Mouse (Mus musculus) midbrain, embryonic 11.5 days (tissue): ENCODE measurements around the gene Bpifa2. TPM values are rescaled to one million over a fixed set of nuclear protein-coding genes. Genes with fewer than 3 reads are reported as not detected.
A peak's percentile ranks its signal among the peaks of the same experiment; 100 is the strongest.
"Not testable (repeated sequence)": the region's sequence is repeated elsewhere in the genome, so short reads cannot be mapped to it uniquely, and the experiment has no call there.

Experiments
- ATAC-seq: fragments of 200-750 bp; cut with Nextera tagmentation; 2 replicates; pipeline ENCODE4 v1.8.0; 2017; ENCODE audit warnings: moderate TSS enrichment, moderate library complexity; ENCODE audit not compliant: low FRiP score
- DNase-seq: peaks from one replicate; pipeline ENCODE4 v3.0.0; 2015; ENCODE audit warnings: low spot score; ENCODE audit errors: missing footprints
- H3K27ac ChIP-seq: fragments of 300-500 bp; sonication (generic); 2 replicates; pipeline ENCODE4 v1.5.1; 2014; ENCODE audit warnings: low read depth, low read length
- H3K27me3 ChIP-seq: fragments of 300-500 bp; sonication (generic); 2 replicates; pipeline ENCODE4 v1.6.1; 2014; ENCODE audit warnings: mild to moderate bottlenecking, low read length, moderate library complexity, mixed read lengths; ENCODE audit not compliant: control insufficient read depth, insufficient read depth
- H3K36me3 ChIP-seq: fragments of 300-500 bp; sonication (generic); 2 replicates; pipeline ENCODE4 v1.6.1; 2014; ENCODE audit warnings: mild to moderate bottlenecking, low read length, moderate library complexity, mixed read lengths; ENCODE audit not compliant: control insufficient read depth, insufficient read depth
- H3K4me1 ChIP-seq: fragments of 300-500 bp; sonication (generic); 2 replicates; pipeline ENCODE4 v1.6.1; 2014; ENCODE audit warnings: low read length; ENCODE audit not compliant: control insufficient read depth, insufficient read depth
- H3K4me2 ChIP-seq: fragments of 300-500 bp; sonication (generic); 2 replicates; pipeline ENCODE4 v1.6.1; 2014; ENCODE audit warnings: mild to moderate bottlenecking, moderate library complexity
- H3K4me3 ChIP-seq: fragments of 300-500 bp; sonication (generic); 2 replicates; pipeline ENCODE4 v1.5.1; 2014; ENCODE audit warnings: low read depth, low read length
- H3K9ac ChIP-seq: fragments of 300-500 bp; sonication (generic); 2 replicates; pipeline ENCODE4 v1.6.1; 2014; ENCODE audit warnings: low read length
- H3K9me3 ChIP-seq: fragments of 300-500 bp; sonication (generic); 2 replicates; pipeline ENCODE4 v1.6.1; 2016; ENCODE audit warnings: low read length; ENCODE audit not compliant: control insufficient read depth
- WGBS: fragments of 180-500 bp; shearing (Covaris S2); extraction: QIAGEN DNeasy Blood & Tissue Kit; methylation state at CpG from one replicate; pipeline ENCODE4 v1.1.7; 2014; 5-methylcytosine and 5-hydroxymethylcytosine counted together
- polyA plus RNA-seq: library from polyadenylated mRNA; unstranded; fragments of >200 nt; fragmentation: Nextera tagmentation; extraction: Ambion mirVana; gene quantifications from 2 replicates; pipeline ENCODE4 v1.2.1, GENCODE M21; 2014

Bpifa2 gene
- polyA plus RNA-seq, 1 experiment from 2014 or later = not detected

- H3K36me3 ChIP-seq = no peaks in the 10 kb centered on the region
- peaks cover 2% of the 10 kb centered on the region; the same call in 1 of the 2 replicates for H3K4me1 ChIP-seq
- no peaks in the 10 kb centered on the region for H3K27me3 ChIP-seq
- WGBS = 78% methylated on average over 1 of the region's 1 CpGs
- DNase-seq (no peak), ATAC-seq (no peak)
- no peak overlapping the region for H3K4me2 ChIP-seq
- H3K4me3 ChIP-seq = no peak overlapping the region
- H3K9me3 ChIP-seq = no peaks in the 10 kb centered on the region
- no peak overlapping the region for H3K27ac ChIP-seq
- no peak overlapping the region for H3K9ac ChIP-seq
Measured at GRCm38 (mm10) chr2:154005094-154005493, 3.0 kb upstream of the Bpifa2 start.

GRCm38 (mm10) chr2:154005734-154006133, 2.3 kb upstream of the Bpifa2 start:
- no peak overlapping the region for H3K9ac ChIP-seq
- H3K27ac ChIP-seq = no peak overlapping the region
- no peak overlapping the region for H3K4me3 ChIP-seq
- H3K27me3 ChIP-seq = no peaks in the 10 kb centered on the region
- ATAC-seq (no peak), DNase-seq (no peak)
- whole genome bisulfite sequencing = 86% methylated on average over 4 of the region's 4 CpGs
- H3K4me2 ChIP-seq = no peak overlapping the region
- H3K4me1 ChIP-seq = peaks cover 2% of the 10 kb centered on the region; the same call in 1 of the 2 replicates
- H3K9me3 ChIP-seq = no peaks in the 10 kb centered on the region
- no peaks in the 10 kb centered on the region for H3K36me3 ChIP-seq

DNA sequence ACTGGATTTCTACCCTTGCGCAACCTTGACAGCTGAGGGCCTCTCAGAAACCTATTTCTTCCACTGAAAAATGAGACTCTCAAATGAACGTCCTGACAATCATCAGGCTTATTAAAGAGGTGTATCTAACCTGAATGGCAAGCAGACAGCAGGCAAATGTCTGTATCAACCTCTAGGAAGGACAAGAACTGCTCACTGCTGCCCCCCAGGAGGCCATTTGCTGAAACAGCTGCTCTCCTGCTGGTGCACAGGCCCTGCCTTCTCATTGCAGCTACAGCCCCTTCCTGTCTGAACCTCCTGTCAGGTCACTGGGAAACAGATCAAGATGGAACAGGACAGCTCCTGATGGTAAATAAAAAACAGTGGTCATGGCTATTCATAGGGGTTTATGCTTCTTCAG, 1.7 kb upstream of the Bpifa2 start:
- WGBS = 83% methylated on average over 2 of the region's 2 CpGs
- no peaks in the 10 kb centered on the region for H3K9me3 ChIP-seq
- H3K4me3 ChIP-seq = no peak overlapping the region
- no peaks in the 10 kb centered on the region for H3K27me3 ChIP-seq
- no peak overlapping the region for H3K27ac ChIP-seq
- DNase-seq = no peak
- ATAC-seq = no peak
- H3K36me3 ChIP-seq = no peaks in the 10 kb centered on the region
- H3K9ac ChIP-seq = no peak overlapping the region
- peaks cover 2% of the 10 kb centered on the region; the same call in 1 of the 2 replicates for H3K4me1 ChIP-seq
- H3K4me2 ChIP-seq = no peak overlapping the region

DNA sequence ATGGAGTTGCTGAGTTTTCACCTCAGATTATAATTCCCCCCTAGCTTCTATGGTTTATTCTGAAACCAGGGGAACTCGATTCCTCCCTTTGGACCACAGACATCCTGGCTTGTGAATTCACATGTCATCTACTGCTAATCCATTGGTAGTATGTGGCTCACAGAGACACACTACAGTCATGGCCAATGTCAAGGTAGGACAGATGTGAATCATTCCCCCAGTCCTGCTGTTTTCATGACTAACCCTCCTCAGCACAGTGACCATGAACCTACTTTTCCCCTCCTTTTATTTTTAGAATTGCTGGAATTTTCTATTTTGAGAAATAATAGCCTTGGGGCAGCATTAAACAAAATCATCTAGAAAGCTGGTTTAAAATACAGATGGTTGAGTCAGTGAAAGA, 684 bp upstream of the Bpifa2 start:
- H3K9me3 ChIP-seq = no peaks in the 10 kb centered on the region
- no peaks in the 10 kb centered on the region for H3K27me3 ChIP-seq
- no peak overlapping the region for H3K9ac ChIP-seq
- no peak for DNase-seq
- no peak overlapping the region for H3K4me3 ChIP-seq
- H3K36me3 ChIP-seq = no peaks in the 10 kb centered on the region
- no peak overlapping the region for H3K27ac ChIP-seq
- WGBS = 86% methylated on average over 1 of the region's 1 CpGs
- H3K4me1 ChIP-seq = peaks cover 2% of the 10 kb centered on the region; the same call in 1 of the 2 replicates
- no peak overlapping the region for H3K4me2 ChIP-seq
- ATAC-seq = no peak

- WGBS = 76% methylated on average over 1 of the region's 1 CpGs
- H3K4me3 ChIP-seq = no peak overlapping the region
- H3K9me3 ChIP-seq = no peaks in the 10 kb centered on the region
- ATAC-seq = no peak
- no peak for DNase-seq
- H3K9ac ChIP-seq = no peak overlapping the region
- no peak overlapping the region for H3K4me2 ChIP-seq
- H3K27ac ChIP-seq = no peak overlapping the region
- H3K4me1 ChIP-seq = no peaks in the 10 kb centered on the region
- H3K36me3 ChIP-seq = no peaks in the 10 kb centered on the region
- H3K27me3 ChIP-seq = no peaks in the 10 kb centered on the region
Measured at GRCm38 (mm10) chr2:154017990-154018389, 9.9 kb downstream of the Bpifa2 start.

- not testable (repeated sequence) for DNase-seq, H3K9me3 ChIP-seq, H3K27ac ChIP-seq, H3K4me1 ChIP-seq, H3K4me3 ChIP-seq, H3K9ac ChIP-seq, ATAC-seq, H3K36me3 ChIP-seq, H3K27me3 ChIP-seq, H3K4me2 ChIP-seq
- 84% methylated on average over 4 of the region's 4 CpGs for WGBS
Measured at GRCm38 (mm10) chr2:154024676-154025075, 16.6 kb downstream of the Bpifa2 start.

- no peak overlapping the region for H3K27ac ChIP-seq
Measured at GRCm38 (mm10) chr2:154038932-154039331, 30.9 kb downstream of the Bpifa2 start.

GRCm38 (mm10) chr2:154044743-154045142, 36.7 kb downstream of the Bpifa2 start:
- no peak overlapping the region for H3K27ac ChIP-seq
- no peak overlapping the region for H3K9ac ChIP-seq
- no peaks in the 10 kb centered on the region for H3K9me3 ChIP-seq
- DNase-seq = no peak
- no peaks in the 10 kb centered on the region for H3K36me3 ChIP-seq
- H3K27me3 ChIP-seq = no peaks in the 10 kb centered on the region
- H3K4me2 ChIP-seq = no peak overlapping the region
- no peak for ATAC-seq
- H3K4me3 ChIP-seq = no peak overlapping the region
- no peaks in the 10 kb centered on the region for H3K4me1 ChIP-seq
- 89% methylated on average over 3 of the region's 3 CpGs for WGBS

More at GRCm38 (mm10) chr2:154038932-154039331, 30.9 kb downstream of the Bpifa2 start:
- Histone ChIP-seq H3K27me3 (no peaks in the 10 kb centered on the region), H3K36me3 (no peaks in the 10 kb centered on the region), H3K9ac (no peak overlapping the region), H3K4me2 (no peak overlapping the region), H3K9me3 (no peaks in the 10 kb centered on the region), H3K4me3 (no peak overlapping the region), H3K4me1 (no peaks in the 10 kb centered on the region)
- DNase-seq (peak; percentile 84), ATAC-seq (no peak)
- WGBS = 71% methylated on average over 2 of the region's 2 CpGs

- ATAC-seq (no peak), DNase-seq (no peak)
- Histone ChIP-seq H3K4me3 (no peak overlapping the region), H3K27ac (no peak overlapping the region), H3K27me3 (no peaks in the 10 kb centered on the region), H3K9ac (no peak overlapping the region), H3K9me3 (no peaks in the 10 kb centered on the region), H3K36me3 (no peaks in the 10 kb centered on the region), H3K4me1 (no peaks in the 10 kb centered on the region), H3K4me2 (no peak overlapping the region)
- WGBS = 73% methylated on average over 2 of the region's 2 CpGs
Measured at GRCm38 (mm10) chr2:154058690-154059089, 50.6 kb downstream of the Bpifa2 start.
